Mouse (Mus musculus) c-Kit-negative CD71-positive TER-119-positive erythroid progenitor cells, embryonic 14.5 days (primary cell): ENCODE data around the gene Uts2.
"Not testable (repeated sequence)": the region's sequence is repeated elsewhere in the genome, so short reads cannot be mapped to it uniquely, and the experiment has no call there.

Experiments used
- DNase-seq: peaks from one replicate; pipeline ENCODE4 v3.0.0-alpha.2; 2013; ENCODE audit warnings: low read depth, low spot score

Gene Uts2

DNA sequence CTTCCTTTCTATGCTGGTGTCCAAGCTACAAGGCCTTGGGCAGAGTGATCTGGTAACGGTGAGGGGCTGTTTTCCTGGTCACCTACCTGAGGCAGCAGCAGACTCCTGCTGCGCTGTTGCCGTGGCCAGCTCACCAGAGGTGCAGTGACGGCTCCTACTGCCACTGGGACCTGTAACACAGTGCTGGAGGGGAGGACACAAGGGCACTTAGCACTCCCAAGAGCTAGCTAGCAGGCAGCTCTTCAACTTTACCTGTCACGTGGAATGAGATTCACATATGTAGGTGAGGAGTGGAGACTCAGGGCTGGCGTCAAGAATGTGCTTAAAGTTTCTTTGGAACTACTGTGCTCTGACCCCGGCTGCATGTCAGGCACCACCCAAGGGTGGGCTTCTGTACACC is 13.4 kb downstream of the Uts2 start:
- DNase-seq = no peak

DNA sequence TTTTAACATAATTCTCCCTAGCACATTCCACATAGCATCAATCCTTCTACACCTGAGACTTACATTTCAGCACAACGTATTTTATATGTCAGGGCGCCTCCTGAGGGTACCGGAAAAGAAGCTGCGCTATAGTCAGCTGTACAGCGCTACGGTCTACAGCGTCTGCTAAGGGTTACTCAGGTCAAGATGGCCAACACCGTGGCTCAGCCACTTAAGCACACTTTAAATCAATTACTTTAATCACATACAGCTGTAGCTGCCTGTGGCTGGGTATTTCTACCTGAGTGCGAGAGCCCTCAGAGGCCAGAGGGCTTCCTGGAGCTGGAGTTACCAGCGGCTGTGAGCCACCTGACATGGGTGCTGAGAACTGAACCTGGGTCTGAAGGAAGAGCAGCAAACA is 19.0 kb downstream of the Uts2 start:
- DNase-seq = no peak

DNA sequence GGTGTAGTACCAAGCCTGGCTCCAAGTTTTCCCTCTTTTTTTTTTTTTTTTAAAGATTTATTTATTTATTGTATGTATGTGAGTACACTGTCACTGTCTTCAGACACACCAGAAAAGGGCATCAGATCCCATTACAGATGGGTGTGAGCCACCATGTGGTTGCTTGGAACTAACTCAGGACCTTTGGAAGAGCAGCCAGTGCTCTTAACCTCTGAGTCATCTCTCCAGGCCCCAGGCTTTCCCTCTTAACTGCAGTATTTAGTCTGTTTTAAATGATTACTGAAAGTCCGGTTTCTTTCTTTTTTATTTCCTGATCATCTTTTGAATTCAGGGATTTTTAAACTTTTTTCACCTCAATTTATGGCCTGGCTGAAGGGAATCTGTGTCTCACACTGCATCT is 20.5 kb downstream of the Uts2 start:
- not testable (repeated sequence) for DNase-seq

DNA sequence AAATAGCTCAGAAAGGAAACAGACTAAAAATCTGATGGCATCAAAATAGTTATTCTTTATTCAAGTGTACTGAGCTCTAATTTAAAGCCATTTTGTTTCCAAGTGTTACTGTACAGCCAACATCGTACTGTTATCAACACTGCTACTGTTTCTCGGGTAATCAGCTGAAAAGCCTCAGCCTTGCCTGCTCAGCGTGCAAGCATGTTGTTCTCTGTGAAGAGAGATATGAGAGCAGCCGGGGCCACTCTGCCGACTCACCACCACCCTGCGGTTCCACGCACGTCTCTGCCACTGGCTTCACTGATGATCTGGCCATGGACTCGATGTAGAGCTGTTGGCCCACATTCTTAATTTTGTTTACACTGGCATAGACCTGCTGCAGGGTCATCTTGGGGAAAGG is 27.3 kb downstream of the Uts2 start:
- DNase-seq = no peak

DNA sequence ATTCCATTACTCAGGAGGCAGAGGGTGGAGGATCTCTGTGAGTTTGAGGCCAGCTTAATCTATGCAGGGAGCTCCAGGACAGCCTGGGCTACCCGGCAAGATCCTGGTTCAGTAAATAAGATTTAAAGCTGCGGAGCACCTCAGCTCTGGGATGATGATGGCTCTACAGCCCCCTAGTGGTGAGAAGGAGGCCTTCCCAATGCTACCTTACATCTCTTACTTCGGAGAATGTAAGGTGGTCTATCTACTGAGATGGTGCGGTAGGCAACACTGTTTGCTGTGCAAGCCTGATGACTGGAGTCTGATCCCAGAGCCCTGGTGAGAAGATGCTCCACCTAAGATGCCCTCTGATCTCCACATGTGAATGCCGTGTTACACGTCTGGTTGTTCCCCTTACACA is 30.1 kb downstream of the Uts2 start:
- no peak for DNase-seq

DNA sequence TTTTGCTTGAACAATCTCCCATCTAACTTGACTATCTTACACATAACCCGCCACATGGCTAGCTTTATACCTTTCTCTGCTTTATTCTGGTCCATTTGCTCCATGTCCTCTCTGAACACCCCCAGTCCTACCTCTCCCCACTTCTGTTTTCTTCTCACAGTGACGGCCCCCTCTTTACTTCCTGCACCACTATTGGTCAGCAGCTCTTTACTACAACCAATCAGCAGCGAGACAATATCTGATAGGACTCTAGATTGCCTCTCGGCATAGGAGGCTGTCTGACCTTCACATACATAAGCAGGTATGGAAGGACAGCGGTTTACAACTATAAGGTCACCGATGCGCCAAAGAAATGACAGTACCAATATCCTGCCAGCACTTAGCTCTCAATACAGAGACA is 39.6 kb downstream of the Uts2 start:
- DNase-seq = no peak

DNA sequence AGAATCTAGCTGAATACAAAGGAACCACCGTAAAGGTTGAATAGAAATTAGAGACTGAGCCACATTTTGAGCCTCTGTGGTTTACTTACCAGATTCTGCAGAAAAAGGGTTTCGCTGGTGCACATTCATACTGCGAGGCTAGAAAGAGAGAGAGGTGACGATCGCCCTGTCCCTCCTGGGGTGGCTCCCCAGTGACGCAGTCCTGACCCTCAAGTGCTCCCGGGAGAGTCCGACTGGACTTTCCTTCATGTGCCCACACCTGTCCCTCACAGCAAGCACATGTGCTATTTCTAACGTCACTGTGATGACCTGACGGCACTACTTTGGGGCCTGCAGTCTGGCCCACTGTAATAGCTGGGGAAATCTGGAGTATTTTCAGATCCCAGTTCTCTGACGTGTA is 40.9 kb downstream of the Uts2 start:
- no peak for DNase-seq

DNA sequence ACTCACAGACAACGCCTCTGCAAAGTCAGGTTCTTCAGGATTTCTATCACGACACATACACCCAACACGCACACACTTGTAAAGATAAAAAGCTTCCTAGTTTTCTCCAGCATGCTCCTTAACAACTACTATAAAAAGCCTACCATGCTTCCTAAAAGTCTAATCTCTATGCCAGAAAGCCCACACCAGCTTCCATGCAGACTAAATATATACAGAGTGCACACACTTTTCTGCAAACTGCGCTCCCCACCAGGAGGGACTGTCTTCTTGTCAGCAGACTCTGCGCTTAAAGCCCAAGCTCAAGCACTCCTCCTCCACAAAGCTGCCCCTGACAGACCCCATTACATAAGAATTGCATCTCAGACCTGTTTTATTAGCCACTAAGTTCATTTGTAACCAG is 44.6 kb downstream of the Uts2 start:
- DNase-seq = no peak

DNA sequence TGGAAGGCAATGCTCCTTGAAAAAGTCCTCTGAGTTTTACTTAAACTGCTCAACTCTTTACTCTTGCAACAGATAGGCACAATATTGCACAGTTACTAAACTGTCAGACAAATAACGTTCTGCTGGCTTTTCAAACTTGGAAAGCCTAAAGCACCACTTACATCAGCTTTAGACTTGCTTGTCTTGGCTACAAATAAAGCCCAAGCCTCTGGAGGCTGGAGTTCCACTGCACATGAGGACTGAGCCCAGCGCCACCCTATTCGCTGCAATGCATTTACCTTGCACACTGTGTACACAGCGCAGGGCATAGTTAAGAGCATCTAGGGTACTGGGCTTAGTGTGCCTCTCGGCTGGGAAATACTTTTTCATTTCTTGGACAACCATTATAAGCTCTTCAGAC is 46.4 kb downstream of the Uts2 start:
- DNase-seq = no peak

DNA sequence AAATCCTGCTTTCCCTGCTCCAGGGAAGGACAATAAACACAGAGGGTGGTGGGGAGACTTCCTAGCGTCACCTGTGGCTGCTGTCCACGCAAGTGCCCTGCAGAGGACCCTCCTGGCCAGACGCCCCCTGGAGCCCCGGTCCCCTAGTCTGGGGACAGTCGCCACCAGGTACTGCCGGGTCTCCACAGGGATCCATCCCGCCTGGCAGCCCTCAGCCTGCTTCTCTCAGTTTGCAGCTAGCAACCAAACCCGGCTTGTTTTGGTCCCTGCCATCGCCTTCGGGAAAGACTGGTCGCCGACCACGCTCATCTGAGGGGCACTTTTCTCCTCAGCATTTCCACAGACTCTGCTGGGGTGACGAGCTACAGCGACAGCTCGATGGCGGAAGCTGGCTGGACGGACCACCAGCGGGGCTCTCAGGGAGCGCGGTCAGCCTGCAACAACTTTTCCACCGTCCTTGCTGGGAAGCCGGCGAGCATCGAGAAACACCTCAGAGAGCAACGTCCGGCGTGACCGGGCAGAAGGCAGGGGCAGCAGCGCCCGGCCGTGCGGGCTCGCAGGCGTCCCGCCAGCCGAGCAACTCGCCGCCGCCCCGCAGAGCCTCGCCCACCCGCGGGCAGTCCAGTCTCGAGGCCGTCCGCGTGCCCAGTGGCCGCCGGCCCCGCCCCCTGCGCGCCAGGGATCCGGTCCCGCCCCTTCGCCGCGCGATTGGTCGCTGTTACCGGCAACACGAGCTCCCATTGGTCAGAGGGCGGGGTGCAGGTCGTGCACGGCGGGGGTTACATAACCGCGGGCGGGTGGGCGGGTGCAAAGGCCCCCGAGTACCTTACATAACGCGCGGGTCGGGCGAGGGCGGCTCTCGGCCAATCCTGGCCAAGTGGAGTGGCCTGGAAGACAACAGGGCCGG is 47.4 kb downstream of the Uts2 start, which contains the start of gene Per3:
Gene Per3 (minus strand): TSS at position 629 of the 907 bp plus-strand sequence.
- DNase-seq = peak; percentile 81

DNA sequence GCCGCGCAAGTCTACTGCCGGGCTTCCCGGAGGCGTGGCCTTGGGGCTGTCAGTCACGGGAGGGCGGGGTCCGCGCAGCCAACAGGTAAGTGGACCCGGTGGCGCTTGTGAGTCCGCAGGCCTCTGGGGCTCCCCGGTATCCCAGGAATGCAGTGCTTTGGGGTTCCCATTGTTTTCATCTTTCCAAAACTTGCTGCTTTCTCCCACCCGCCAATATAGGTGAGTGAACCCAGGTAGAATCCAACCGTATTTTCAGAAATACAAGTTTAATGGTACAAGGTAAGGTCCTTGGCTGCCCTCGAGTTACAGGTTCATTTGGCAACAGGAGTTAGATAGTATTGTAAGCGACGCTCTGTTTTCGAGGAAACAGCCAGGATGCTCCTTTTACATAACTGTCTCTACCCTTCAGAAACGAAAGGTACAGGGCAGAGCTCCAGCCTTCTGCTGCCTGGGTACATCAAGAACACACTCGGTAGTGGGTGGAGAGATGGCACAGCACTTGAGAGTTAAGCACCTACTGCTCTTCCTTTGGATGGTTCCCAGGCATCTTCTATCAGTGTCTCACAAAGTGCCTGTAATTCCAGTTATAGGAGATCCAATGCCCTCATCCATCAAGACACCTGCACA is 48.2 kb downstream of the Uts2 start:
- no peak for DNase-seq

DNA sequence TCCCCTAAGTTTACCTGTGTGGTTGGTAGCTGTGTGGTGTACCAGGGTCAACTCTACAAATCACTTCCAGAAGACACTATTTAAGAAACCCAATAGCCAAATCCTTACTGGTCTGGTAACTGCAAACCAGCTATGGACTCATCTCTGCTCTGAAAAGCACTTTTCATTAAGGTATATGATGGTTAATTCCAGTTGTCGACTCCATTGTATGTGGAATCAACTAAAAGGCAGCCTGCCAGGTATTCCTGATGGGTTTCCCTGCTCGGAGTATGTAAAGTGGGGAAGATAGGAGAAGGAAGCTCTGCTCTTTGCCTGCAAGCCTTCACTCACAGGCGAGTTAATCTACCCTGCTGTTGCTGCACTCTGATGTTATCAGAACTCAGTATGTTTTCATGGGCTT is 49.6 kb downstream of the Uts2 start:
- no peak for DNase-seq

DNA sequence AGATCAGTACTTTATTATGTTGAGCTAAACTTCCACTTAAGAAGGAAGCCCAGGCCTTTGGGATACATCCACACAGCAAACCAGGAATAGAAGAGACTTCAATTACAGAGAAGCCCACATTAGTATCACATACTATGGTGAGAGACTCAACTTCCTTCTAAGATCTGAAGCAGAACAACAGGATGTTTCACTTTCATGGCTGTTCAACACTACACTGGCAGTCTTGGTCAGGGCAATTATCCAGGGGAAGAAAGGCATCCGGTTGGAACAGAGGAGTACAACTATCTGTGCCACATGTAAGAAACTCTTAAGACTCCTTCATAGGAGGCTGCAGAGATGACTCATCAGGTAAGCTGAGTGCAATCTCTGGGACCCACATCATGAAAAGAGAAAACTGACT is 54.3 kb downstream of the Uts2 start:
- DNase-seq = no peak
